Mouse (Mus musculus): ENCODE data around the gene Prss2. TPM values are rescaled to one million over a fixed set of nuclear protein-coding genes. Genes with fewer than 3 reads are reported as not detected.
A peak's percentile ranks its signal among the peaks of the same experiment; 100 is the strongest.
"Not testable (repeated sequence)": the region's sequence is repeated elsewhere in the genome, so short reads cannot be mapped to it uniquely, and the experiment has no call there.

The Prss2 gene
- total and polyA plus RNA-seq, 2 experiments from 2014 or later, result not detected

DNA sequence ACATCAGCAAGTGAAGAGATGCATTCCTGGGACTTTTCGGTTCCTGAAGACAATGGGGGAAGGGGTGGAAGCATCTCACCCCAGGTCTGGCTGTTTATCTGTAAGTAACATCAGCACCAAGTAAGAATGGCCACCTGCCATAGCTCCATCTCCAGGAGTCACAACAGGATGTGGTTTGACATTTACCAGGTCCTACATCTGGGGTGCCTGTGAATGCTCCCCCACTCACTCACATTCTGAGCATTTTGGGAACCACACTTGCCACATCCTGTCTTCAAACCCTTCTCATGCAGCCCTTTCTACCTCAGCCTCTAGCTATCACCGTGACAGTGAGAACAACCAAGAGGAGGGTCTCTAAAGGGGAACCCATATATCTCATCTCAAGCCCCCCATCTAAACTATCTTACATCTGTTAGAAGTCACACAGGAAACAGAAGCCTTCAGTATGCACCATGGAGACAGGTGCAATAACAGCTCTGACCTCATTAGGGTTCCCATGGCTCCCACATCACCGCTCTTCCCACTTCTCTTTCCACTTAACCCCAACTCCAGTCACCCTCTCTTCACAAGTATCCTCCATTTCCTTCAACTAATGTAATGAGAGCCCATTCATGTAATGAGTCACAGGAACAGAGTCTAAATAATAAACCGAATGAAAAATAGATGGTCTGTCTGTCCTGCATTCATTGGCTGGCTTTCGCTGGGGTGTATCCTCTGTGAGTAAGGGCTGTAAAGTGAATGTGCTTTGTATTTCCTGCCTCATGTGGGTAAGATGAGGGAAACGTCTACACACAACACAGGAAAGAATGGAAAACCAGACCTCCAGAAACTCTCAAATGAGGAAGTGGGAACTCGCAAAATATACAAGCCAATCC, 32.9 kb downstream of the Prss2 start:
- H3K9ac ChIP-seq, result no peak overlapping the region

DNA sequence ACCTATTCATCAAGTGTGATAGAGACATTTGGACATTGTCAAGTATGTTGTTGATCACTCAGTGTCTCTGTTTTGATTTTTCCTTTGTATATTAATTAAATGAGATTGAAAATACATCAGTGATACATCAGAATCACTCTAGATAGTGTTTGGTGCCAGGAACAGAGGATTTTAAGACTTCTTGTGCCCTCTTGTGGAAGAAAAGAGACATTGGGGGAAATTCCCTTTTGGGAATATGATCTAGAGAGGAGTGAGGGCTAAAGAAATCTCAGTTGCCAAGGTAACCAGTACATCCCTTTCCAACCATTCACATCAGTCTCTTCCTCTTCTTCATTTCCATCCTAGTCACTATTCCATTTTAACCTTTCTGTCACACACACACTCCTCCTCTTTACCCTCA, 34.8 kb downstream of the Prss2 start:
- H3K27ac ChIP-seq (ENCODE audit: low read depth, low read length), result no peak overlapping the region
- no peaks in the 10 kb centered on the region; the same call in 1 of the 2 replicates for H3K4me1 ChIP-seq (ENCODE audit: insufficient read depth)
- H3K4me3 ChIP-seq (ENCODE audit: low read depth, low read length), result no peak overlapping the region
- no peaks in the 10 kb centered on the region for H3K36me3 ChIP-seq (ENCODE audit: insufficient read depth)
- H3K9me3 ChIP-seq (ENCODE audit: low read length), result no peaks in the 10 kb centered on the region
- peak; percentile 62 for DNase-seq
- peak; percentile 77 for ATAC-seq
- H3K4me2 ChIP-seq (ENCODE audit: low read depth), result no peak overlapping the region
- no peak overlapping the region for H3K9ac ChIP-seq
- H3K27me3 ChIP-seq (ENCODE audit: insufficient read depth, low read length), result no peaks in the 10 kb centered on the region
- TF ChIP-seq CTCF (IDR thresholded peaks at IDR 0.05; ENCODE audit: low read depth), result peak; percentile 74

More for the DNA sequence above, 32.9 kb downstream of the Prss2 start:
- DNase-seq (no peak), ATAC-seq (no peak)
- Histone ChIP-seq H3K9me3 (ENCODE audit: low read length) (no peaks in the 10 kb centered on the region), H3K27ac (ENCODE audit: low read depth, low read length) (no peak overlapping the region), H3K27me3 (ENCODE audit: insufficient read depth, low read length) (no peaks in the 10 kb centered on the region), H3K4me3 (ENCODE audit: low read depth, low read length) (no peak overlapping the region), H3K4me2 (ENCODE audit: low read depth) (no peak overlapping the region), H3K36me3 (ENCODE audit: insufficient read depth) (no peaks in the 10 kb centered on the region), H3K4me1 (ENCODE audit: insufficient read depth) (no peaks in the 10 kb centered on the region; the same call in 1 of the 2 replicates)
- TF ChIP-seq CTCF (IDR thresholded peaks at IDR 0.05; ENCODE audit: low read depth), result no peak
- WGBS, result 81% methylated on average over 7 of the region's 7 CpGs

- Histone ChIP-seq H3K9me3 (ENCODE audit: low read length) (no peaks in the 10 kb centered on the region), H3K27ac (ENCODE audit: low read depth, low read length) (no peak overlapping the region), H3K4me3 (ENCODE audit: low read depth, low read length) (no peak overlapping the region), H3K9ac (no peak overlapping the region), H3K4me2 (ENCODE audit: low read depth) (no peak overlapping the region), H3K36me3 (ENCODE audit: insufficient read depth) (no peaks in the 10 kb centered on the region), H3K27me3 (ENCODE audit: insufficient read depth, low read length) (no peaks in the 10 kb centered on the region), H3K4me1 (ENCODE audit: insufficient read depth) (no peaks in the 10 kb centered on the region; the same call in 1 of the 2 replicates)
- ATAC-seq (no peak), DNase-seq (no peak)
- 79% methylated on average over 5 of the region's 5 CpGs for WGBS
- no peak for TF ChIP-seq CTCF (IDR thresholded peaks at IDR 0.05; ENCODE audit: low read depth)
Observed at GRCm38 (mm10) chr6:41557468-41557867, 35.9 kb downstream of the Prss2 start.

DNA sequence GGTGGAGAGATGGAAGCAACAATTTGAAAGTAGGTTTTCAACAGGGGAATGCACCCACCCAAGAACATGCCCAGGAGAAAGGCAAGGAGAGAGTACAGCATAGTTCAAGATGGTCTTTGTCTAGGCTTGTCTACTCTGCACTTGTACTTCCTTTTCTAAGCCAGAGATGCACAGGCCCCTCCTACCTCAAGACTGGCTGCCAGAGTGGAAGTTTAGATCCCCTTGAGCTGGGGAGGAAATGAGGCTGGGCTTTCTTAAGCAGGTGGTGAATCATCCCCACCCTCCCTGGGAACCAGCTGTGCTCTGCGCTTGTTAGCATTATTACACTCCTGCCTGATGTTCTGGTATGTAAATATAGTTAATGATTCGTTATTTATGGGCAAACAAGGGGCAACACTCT, 36.7 kb downstream of the Prss2 start:
- H3K4me3 ChIP-seq (ENCODE audit: low read depth, low read length), result no peak overlapping the region
- WGBS, result 54% methylated on average over 2 of the region's 2 CpGs
- ATAC-seq (no peak), DNase-seq (no peak)
- H3K36me3 ChIP-seq (ENCODE audit: insufficient read depth), result no peaks in the 10 kb centered on the region
- no peak for TF ChIP-seq CTCF (IDR thresholded peaks at IDR 0.05; ENCODE audit: low read depth)
- no peaks in the 10 kb centered on the region for H3K9me3 ChIP-seq (ENCODE audit: low read length)
- H3K9ac ChIP-seq, result no peak overlapping the region
- H3K4me2 ChIP-seq (ENCODE audit: low read depth), result no peak overlapping the region
- no peaks in the 10 kb centered on the region for H3K27me3 ChIP-seq (ENCODE audit: insufficient read depth, low read length)
- no peak overlapping the region for H3K27ac ChIP-seq (ENCODE audit: low read depth, low read length)
- no peaks in the 10 kb centered on the region; the same call in 1 of the 2 replicates for H3K4me1 ChIP-seq (ENCODE audit: insufficient read depth)

- H3K4me1 ChIP-seq (ENCODE audit: insufficient read depth), result no peaks in the 10 kb centered on the region; the same call in 1 of the 2 replicates
- ATAC-seq, result no peak
- no peaks in the 10 kb centered on the region for H3K27me3 ChIP-seq (ENCODE audit: insufficient read depth, low read length)
- 29% methylated on average over 3 of the region's 3 CpGs for WGBS
- no peak for TF ChIP-seq CTCF (IDR thresholded peaks at IDR 0.05; ENCODE audit: low read depth)
- no peaks in the 10 kb centered on the region for H3K9me3 ChIP-seq (ENCODE audit: low read length)
- H3K9ac ChIP-seq, result no peak overlapping the region
- H3K4me3 ChIP-seq (ENCODE audit: low read depth, low read length), result no peak overlapping the region
- H3K27ac ChIP-seq (ENCODE audit: low read depth, low read length), result no peak overlapping the region
- no peaks in the 10 kb centered on the region for H3K36me3 ChIP-seq (ENCODE audit: insufficient read depth)
- no peak for DNase-seq
- no peak overlapping the region for H3K4me2 ChIP-seq (ENCODE audit: low read depth)
Observed at GRCm38 (mm10) chr6:41559331-41559730, 37.7 kb downstream of the Prss2 start.

GRCm38 (mm10) chr6:41560273-41560672, 38.7 kb downstream of the Prss2 start:
- H3K4me3 ChIP-seq (ENCODE audit: low read depth, low read length), result no peak overlapping the region
- no peak overlapping the region for H3K9ac ChIP-seq
- 59% methylated on average over 2 of the region's 2 CpGs for WGBS
- no peaks in the 10 kb centered on the region for H3K27me3 ChIP-seq (ENCODE audit: insufficient read depth, low read length)
- H3K27ac ChIP-seq (ENCODE audit: low read depth, low read length), result no peak overlapping the region
- no peaks in the 10 kb centered on the region; the same call in 1 of the 2 replicates for H3K4me1 ChIP-seq (ENCODE audit: insufficient read depth)
- no peak for TF ChIP-seq CTCF (IDR thresholded peaks at IDR 0.05; ENCODE audit: low read depth)
- H3K36me3 ChIP-seq (ENCODE audit: insufficient read depth), result no peaks in the 10 kb centered on the region
- no peaks in the 10 kb centered on the region for H3K9me3 ChIP-seq (ENCODE audit: low read length)
- H3K4me2 ChIP-seq (ENCODE audit: low read depth), result no peak overlapping the region
- ATAC-seq, result peak; percentile 40; the same call in 1 of the 2 replicates
- no peak for DNase-seq

- no peak for ATAC-seq
Observed at GRCm38 (mm10) chr6:41562598-41562997, 41.0 kb downstream of the Prss2 start.

DNA sequence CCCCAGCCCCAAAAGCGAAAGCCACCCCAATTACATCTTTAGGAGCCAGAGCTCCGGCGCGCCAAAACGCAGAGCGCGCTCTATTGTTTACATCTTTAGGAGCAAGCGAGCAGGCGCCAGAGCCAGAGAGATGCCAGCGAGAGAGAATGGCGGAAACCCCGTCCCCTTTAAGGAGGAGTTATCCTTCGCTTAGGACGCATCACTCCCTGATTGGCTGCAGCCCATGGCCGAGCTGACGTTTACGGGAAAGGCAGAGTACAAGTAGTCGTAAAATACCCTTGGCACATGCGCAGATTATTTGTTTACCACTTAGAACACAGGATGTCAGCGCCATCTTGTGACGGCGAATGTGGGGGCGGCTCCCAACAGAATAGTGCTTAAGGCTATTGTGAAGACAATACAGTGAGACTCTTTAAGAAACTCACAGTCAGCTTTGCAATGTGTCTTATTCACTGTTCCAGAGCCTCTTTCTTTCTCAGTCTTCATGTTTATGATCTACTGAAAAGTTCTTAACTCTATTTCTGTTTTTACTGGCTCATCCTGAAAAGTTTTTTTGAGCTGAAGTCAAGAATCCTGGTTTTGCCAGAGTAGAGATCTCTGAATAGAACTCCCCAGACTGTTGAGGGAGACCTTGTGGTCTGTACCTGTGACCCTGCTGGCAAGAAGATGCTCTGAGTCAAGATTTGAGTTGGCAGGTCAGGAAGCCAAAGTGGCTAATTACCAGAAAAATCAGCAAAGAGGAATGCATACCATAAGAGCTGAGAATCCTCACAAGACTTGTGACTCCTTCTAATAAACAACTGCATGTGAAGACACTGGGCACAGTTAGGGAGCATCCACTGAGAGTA, 41.7 kb downstream of the Prss2 start:
- Histone ChIP-seq H3K4me3 (ENCODE audit: low read depth, low read length) (peak overlapping the region; percentile 21; the same call in 1 of the 2 replicates), H3K4me2 (ENCODE audit: low read depth) (0 out of 2 replicates have a peak overlapping the region, but pooled peaks have one; percentile 35)
- H3K27ac ChIP-seq (ENCODE audit: low read depth, low read length); H3K27me3 ChIP-seq (ENCODE audit: insufficient read depth, low read length); H3K36me3 ChIP-seq (ENCODE audit: insufficient read depth); H3K9ac ChIP-seq; H3K4me1 ChIP-seq (ENCODE audit: insufficient read depth); H3K9me3 ChIP-seq (ENCODE audit: low read length): not testable (repeated sequence)
- DNase-seq, result peak; percentile 53
- ATAC-seq, result peak; percentile 71
- WGBS, result 56% methylated on average over 4 of the region's 23 CpGs

More at GRCm38 (mm10) chr6:41562598-41562997, 41.0 kb downstream of the Prss2 start:
- Histone ChIP-seq H3K4me1 (ENCODE audit: insufficient read depth) (no peaks in the 10 kb centered on the region), H3K27me3 (ENCODE audit: insufficient read depth, low read length) (no peaks in the 10 kb centered on the region), H3K9me3 (ENCODE audit: low read length) (no peaks in the 10 kb centered on the region), H3K4me2 (ENCODE audit: low read depth) (peak overlapping the region; percentile 35), H3K4me3 (ENCODE audit: low read depth, low read length) (peak overlapping the region; percentile 21), H3K9ac (no peak overlapping the region), H3K36me3 (ENCODE audit: insufficient read depth) (no peaks in the 10 kb centered on the region), H3K27ac (ENCODE audit: low read depth, low read length) (no peak overlapping the region)
- no peak for DNase-seq
- WGBS, result 91% methylated on average over 4 of the region's 4 CpGs
- TF ChIP-seq CTCF (IDR thresholded peaks at IDR 0.05; ENCODE audit: low read depth), result no peak
